Mouse (Mus musculus) T-helper 2 cell (primary cell): ENCODE results near the gene Phf1.
"Not testable (repeated sequence)": the region's sequence is repeated elsewhere in the genome, so short reads cannot be mapped to it uniquely, and the experiment has no call there.

Source experiments
- in situ Hi-C: fragments of 300-600 bp; cut with MboI, MseI; formaldehyde crosslinking; loops from one replicate; pipeline ENCODE4 v1.15.1; 2025; ENCODE audit warnings: high pct_unique_total_duplicates

Gene Phf1

GRCm38 (mm10) chr17:26932839-26933398, at the start of gene Phf1:
Phf1 (plus strand) TSS chr17:26933052.
- in situ Hi-C loops: no loop called here

GRCm38 (mm10) chr17:26883585-26883984, 49.3 kb upstream of the Phf1 start:
- in situ Hi-C loops: loop anchor here (25.0 kb wide), 2 partner anchors 196 to 1721 kb away; partner anchors contain the start of gene Ccdc154

GRCm38 (mm10) chr17:26884995-26885926, 47.6 kb upstream of the Phf1 start:
- in situ Hi-C loops: loop anchor here (25.0 kb wide), 2 partner anchors 198 to 1723 kb away; partner anchors contain the start of gene Ccdc154

DNA sequence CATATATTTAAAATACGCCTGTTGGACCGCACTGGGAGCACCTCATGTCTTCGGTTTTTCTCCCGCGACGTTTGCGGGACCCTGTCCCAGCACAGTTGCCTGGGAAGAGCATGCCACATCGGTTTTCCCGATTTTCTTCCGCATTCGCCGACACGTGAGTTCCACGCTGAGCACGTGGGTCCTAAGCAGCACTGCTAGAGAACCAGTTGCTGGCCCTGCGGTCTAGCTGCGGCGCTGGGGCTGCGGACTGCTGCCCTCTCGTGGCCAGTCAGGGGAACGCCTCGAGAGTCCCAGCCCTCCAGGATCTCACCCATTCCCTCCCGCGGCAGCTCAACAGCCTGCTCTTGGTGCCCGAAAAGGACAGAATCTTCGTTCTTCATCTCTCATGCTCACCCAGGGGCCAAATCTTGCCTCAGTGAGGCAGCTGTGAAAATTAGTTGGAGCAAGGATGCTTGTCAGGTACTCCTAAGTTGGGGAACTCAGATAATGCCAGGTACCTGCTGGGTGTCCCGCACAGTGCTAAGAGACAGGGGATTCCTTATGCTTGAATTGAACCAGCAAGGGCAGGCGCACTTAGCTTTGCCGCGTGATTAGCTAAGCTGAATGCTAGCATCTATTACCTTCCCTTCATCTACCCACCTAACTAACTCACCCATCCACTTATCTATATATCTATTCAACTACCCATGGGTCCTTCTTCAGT, 46.7 kb upstream of the Phf1 start:
- in situ Hi-C loops: loop anchor here (25.0 kb wide), 2 partner anchors 199 to 1724 kb away; partner anchors contain the start of gene Ccdc154

DNA sequence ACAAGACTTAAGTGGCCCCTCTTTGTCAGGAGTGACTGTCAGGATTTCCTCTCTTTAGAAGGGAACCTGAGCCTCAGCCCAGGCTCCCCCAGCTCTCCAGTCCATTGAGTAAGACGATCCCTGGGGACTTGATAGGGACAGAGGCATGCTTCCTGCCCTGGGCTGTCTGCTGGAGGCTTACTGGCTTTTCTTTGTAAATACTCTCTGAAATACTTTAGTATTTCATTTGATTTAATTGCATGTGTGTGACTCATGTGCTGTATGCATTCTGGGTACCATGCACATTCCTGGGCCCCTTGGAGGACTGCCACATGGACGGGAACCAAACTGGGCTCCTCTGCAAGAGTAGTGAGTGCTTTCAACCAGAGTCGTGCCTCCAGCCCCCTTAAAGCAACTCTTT, 44.9 kb upstream of the Phf1 start:
- in situ Hi-C loops: loop anchor here (25.0 kb wide), 2 partner anchors 201 to 1726 kb away; partner anchors contain the start of gene Ccdc154

- in situ Hi-C loops: loop anchor here (25.0 kb wide), 2 partner anchors 206 to 1731 kb away; partner anchors contain the start of gene Ccdc154
Measured at GRCm38 (mm10) chr17:26892635-26893375, 40.0 kb upstream of the Phf1 start.

DNA sequence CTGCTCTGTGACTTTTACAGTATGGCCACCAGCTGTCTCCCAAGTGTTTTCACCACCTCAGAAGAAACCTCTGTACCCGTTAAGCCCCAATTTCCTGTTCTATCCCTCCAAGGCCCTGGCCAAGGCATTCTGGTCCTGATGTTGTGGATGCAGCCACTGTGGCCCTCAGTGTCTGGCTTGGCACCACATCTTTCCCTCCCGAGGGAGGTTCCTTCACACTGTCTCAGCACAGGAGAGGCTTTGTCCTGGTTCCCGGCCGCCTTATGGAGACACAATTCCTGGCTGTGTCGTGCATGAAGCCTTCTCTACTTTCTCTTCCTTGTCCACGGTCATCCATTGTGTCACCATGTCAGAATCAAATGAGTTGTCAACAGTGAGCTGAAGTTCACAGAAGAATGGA, 39.4 kb upstream of the Phf1 start:
- in situ Hi-C loops: loop anchor here (25.0 kb wide), 2 partner anchors 206 to 1731 kb away; partner anchors contain the start of gene Ccdc154

DNA sequence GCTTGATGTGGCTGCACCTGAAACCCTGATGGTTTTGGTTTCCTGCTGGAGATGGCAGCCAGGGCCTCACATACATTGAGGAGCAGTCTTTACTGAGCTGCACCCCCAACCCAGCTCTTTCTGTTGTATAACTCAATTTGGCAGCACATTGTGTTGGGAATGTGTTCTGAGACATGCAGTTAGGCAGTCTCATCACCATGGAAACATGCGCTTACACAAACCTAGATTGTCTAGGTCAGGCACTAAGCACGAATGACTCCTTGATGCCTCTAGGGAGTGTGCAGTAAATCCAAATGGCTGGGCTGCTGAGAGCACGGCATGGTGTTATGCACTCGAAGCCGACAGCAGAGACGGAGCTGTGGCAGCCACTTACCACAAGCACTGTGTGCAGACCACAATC, 38.5 kb upstream of the Phf1 start:
- in situ Hi-C loops: loop anchor here (25.0 kb wide), 2 partner anchors 207 to 1732 kb away; partner anchors contain the start of gene Ccdc154

- in situ Hi-C loops: loop anchor here (25.0 kb wide), 2 partner anchors 208 to 1733 kb away; partner anchors contain the start of gene Ccdc154
Measured at GRCm38 (mm10) chr17:26895578-26895977, 37.3 kb upstream of the Phf1 start.

GRCm38 (mm10) chr17:26900916-26901315, 31.9 kb upstream of the Phf1 start:
- in situ Hi-C loops: no loop called here

- in situ Hi-C loops: no loop called here
Measured at GRCm38 (mm10) chr17:26904320-26904719, 28.5 kb upstream of the Phf1 start.

DNA sequence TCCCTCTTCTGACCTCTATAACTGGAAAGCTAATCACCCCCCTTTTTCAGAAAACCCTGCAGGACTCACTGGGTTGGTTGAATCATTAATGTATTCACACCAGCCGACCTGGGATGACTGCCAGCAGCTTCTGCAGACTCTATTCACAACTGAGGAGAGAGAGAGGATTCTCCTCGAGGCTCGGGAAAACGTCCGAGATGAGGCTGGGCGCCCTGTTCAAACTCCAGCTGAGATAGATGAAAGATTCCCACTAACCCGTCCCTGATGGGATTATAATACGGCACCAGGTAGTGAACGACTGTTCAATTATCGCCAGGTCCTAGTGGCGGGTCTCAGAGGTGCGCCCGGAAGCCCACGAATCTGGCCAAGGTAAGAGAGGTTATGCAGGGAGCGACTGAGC, 25.3 kb upstream of the Phf1 start:
- in situ Hi-C loops: loop anchor here (5.0 kb wide), 1 partner anchor 60 kb away; no protein-coding TSS in a partner anchor

GRCm38 (mm10) chr17:26915248-26915647, 17.6 kb upstream of the Phf1 start:
- in situ Hi-C loops: no loop called here

GRCm38 (mm10) chr17:26916711-26917482, 16.0 kb upstream of the Phf1 start, which contains the start of gene Kifc5b:
Kifc5b (plus strand) TSS chr17:26917091.
- in situ Hi-C loops: no loop called here

GRCm38 (mm10) chr17:26917560-26917959, 15.3 kb upstream of the Phf1 start:
- in situ Hi-C loops: not testable (repeated sequence)

DNA sequence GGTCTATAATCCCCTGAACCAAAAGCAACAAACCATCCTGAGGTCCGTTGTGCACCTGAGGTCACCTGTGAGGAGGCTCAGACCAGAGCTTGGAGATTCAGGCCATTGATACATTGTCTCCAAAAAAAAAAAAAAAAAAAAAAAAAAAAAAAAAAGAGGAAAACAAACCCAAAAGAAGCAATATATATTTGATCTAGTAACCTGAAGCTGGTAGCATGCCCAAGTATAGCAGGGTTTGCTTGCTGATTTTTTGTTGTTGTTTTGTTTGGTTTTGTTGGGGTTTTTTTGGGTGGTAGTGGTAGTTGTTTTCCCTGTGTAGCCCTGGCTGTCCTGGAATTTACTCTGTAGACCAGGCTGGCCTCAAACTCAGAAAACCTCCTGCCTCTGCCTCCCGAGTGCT, 14.5 kb upstream of the Phf1 start:
- in situ Hi-C loops: no loop called here

GRCm38 (mm10) chr17:26919516-26919915, 13.3 kb upstream of the Phf1 start:
- in situ Hi-C loops: not testable (repeated sequence)

DNA sequence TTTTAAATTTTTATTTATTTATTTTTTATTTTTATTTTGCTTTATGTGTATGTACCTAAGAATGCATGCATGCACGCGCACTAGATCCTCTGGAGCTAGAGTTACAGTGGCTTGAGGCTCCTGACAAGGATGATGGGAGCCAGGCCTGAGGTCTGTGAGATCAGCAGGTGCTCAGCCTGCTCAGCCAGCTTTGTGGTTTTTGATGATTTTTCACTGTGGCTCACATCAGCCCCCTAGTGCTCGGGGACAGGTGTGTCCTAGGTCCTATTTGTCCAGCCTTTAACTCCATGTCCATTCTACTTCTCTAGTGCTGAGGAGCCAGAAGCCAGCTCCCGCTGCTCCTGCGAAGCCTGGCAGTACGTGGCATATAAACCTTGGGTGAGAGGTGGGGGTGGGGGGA, 10.5 kb upstream of the Phf1 start:
- in situ Hi-C loops: not testable (repeated sequence)

- in situ Hi-C loops: not testable (repeated sequence)
Measured at GRCm38 (mm10) chr17:26925414-26925813, 7.4 kb upstream of the Phf1 start.

DNA sequence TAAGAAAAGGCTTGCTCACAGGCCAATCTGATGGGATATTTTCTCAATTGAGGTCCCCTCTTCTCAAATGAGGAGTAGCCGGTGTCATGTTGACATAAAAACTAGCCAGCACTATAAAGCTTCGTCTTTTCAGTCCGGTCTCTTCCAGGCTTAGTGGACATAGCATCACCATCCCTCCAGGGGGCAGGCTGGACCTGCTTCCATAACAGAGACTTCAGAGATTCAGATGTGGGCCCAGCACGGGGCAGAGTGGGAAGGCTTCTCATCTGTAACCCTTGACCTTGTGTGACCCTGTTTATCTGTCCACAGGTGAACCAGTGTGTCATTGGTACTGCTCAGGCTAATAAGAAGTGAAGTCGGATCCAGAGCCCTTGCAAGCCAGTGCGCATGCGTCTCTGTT, 1.1 kb upstream of the Phf1 start:
- in situ Hi-C loops: not testable (repeated sequence)
